Mouse (Mus musculus): ENCODE measurements around the gene F11.
A peak's percentile ranks its signal among the peaks of the same experiment; 100 is the strongest.

F11 gene

GRCm38 (mm10) chr8:45238282-45238681, 23.5 kb downstream of the F11 start:
- peak; percentile 5 for DNase-seq

GRCm38 (mm10) chr8:45236164-45236912, 25.5 kb downstream of the F11 start:
- DNase-seq, result peak; percentile 49

GRCm38 (mm10) chr8:45235228-45235627, 26.6 kb downstream of the F11 start:
- DNase-seq, result no peak

- DNase-seq, result no peak
These were observed 28.6 kb downstream of the F11 start for GRCm38 (mm10) chr8:45233256-45233655.

- DNase-seq, result no peak
These were observed 59.4 kb downstream of the F11 start for GRCm38 (mm10) chr8:45202476-45202875.

GRCm38 (mm10) chr8:45201605-45202004, 60.2 kb downstream of the F11 start:
- no peak for DNase-seq

- no peak for DNase-seq
These were observed 64.5 kb downstream of the F11 start for GRCm38 (mm10) chr8:45197294-45197693.

DNA sequence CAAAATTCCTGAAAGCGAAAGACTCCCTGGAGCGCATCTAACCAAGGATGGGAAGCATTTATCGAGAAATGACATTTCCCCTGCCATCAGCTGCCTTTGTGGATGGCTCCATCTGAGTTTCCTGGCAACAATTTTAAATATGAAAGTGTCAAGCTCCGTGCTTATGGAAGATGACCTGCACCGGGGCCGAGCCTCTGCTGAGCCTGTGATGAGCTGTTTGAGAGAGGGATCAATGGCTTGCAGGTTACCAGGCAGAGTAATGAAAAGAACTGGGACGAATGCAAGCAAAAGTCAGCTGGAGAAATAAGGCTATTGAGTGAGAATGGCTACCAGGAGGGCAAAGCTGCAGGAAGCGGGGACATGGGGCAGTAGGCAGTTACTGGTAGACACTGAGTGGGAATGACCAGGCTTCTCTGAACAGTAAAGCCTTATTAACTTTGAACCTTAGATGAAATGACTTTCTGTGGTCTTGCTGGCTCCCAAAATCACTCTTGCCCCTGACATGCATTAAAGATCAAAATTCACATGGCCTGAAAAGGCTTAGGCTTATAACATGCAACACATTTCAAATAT, 65.8 kb downstream of the F11 start:
- no peak for DNase-seq
